Mouse (Mus musculus) E14TG2a.4 (cell line): ENCODE results near the gene Poc1b.

Experiments used
- H3K27me3 ChIP-seq: 2 replicates; pipeline ENCODE4 v1.6.1; 2014; ENCODE audit warnings: low read length, control low read depth; ENCODE audit not compliant: insufficient read depth
- H3K36me3 ChIP-seq: 2 replicates; pipeline ENCODE4 v1.6.1; 2014; ENCODE audit warnings: low read length, control low read depth; ENCODE audit not compliant: insufficient read depth
- H3K4me1 ChIP-seq: replicated peaks from 2 replicates; pipeline ENCODE4 v1.6.1; 2014; ENCODE audit warnings: low read depth, low read length, control low read depth
- H3K4me3 ChIP-seq: replicated peaks from 2 replicates; pipeline ENCODE4 v1.5.1; 2014; ENCODE audit warnings: mild to moderate bottlenecking, low read length
- H3K9me3 ChIP-seq: 2 replicates; pipeline ENCODE4 v1.6.1; 2014; ENCODE audit warnings: low read length, control low read depth
- CTCF ChIP-seq: conservative IDR thresholded peaks from 2 replicates; pipeline ENCODE4 v1.5.1; 2014; ENCODE audit warnings: low read length
- NANOG ChIP-seq: IDR thresholded peaks from 2 replicates; pipeline ENCODE4 v1.6.1; 2014; ENCODE audit warnings: borderline replicate concordance, low read length, mixed read lengths
- POU5F1 ChIP-seq: IDR thresholded peaks from 2 replicates; pipeline ENCODE4 v1.6.1; 2014; ENCODE audit warnings: low read length, borderline replicate concordance

The Poc1b gene

GRCm38 (mm10) chr10:99106703-99107631, at the start of gene Poc1b:
Poc1b (plus strand) TSS chr10:99107036.
- Histone ChIP-seq H3K4me1 (peaks cover 31% of the 10 kb centered on the region), H3K36me3 (peaks cover 15% of the 10 kb centered on the region), H3K27me3 (peaks cover 16% of the 10 kb centered on the region), H3K4me3 (peak within 1 kb of the TSS; percentile 96), H3K9me3 (peaks cover 39% of the 10 kb centered on the region)
- no peak for TF ChIP-seq NANOG
- TF ChIP-seq CTCF: no peak
- TF ChIP-seq POU5F1: no peak

GRCm38 (mm10) chr10:99060588-99060987, 46.2 kb upstream of the Poc1b start:
- no peaks in the 10 kb centered on the region for H3K9me3 ChIP-seq
- H3K4me1 ChIP-seq: no peaks in the 10 kb centered on the region
- no peaks in the 10 kb centered on the region for H3K27me3 ChIP-seq
- TF ChIP-seq POU5F1 (no peak), CTCF (no peak), NANOG (no peak)
- no peak overlapping the region for H3K4me3 ChIP-seq
- no peaks in the 10 kb centered on the region for H3K36me3 ChIP-seq

GRCm38 (mm10) chr10:99061418-99061817, 45.4 kb upstream of the Poc1b start:
- H3K4me3 ChIP-seq: no peak overlapping the region
- no peaks in the 10 kb centered on the region for H3K4me1 ChIP-seq
- no peaks in the 10 kb centered on the region for H3K36me3 ChIP-seq
- H3K9me3 ChIP-seq: no peaks in the 10 kb centered on the region
- H3K27me3 ChIP-seq: no peaks in the 10 kb centered on the region
- TF ChIP-seq POU5F1: no peak
- no peak for TF ChIP-seq NANOG

GRCm38 (mm10) chr10:99062546-99062945, 44.3 kb upstream of the Poc1b start:
- H3K4me3 ChIP-seq: no peak overlapping the region
- no peaks in the 10 kb centered on the region for H3K27me3 ChIP-seq
- H3K36me3 ChIP-seq: no peaks in the 10 kb centered on the region
- TF ChIP-seq POU5F1 (no peak), CTCF (no peak), NANOG (no peak)
- no peaks in the 10 kb centered on the region for H3K4me1 ChIP-seq
- no peaks in the 10 kb centered on the region for H3K9me3 ChIP-seq

GRCm38 (mm10) chr10:99076113-99076895, 30.5 kb upstream of the Poc1b start:
- H3K4me1 ChIP-seq: no peaks in the 10 kb centered on the region
- H3K27me3 ChIP-seq: 0 out of 2 replicates have a peak, but pooled peaks cover 3% of the 10 kb centered on the region
- TF ChIP-seq NANOG (no peak), POU5F1 (no peak), CTCF (no peak)
- no peaks in the 10 kb centered on the region for H3K9me3 ChIP-seq
- no peak overlapping the region for H3K4me3 ChIP-seq
- H3K36me3 ChIP-seq: no peaks in the 10 kb centered on the region

- H3K9me3 ChIP-seq: peaks cover 6% of the 10 kb centered on the region
Measured at GRCm38 (mm10) chr10:99078621-99079020, 28.2 kb upstream of the Poc1b start.

GRCm38 (mm10) chr10:99081569-99081990, 25.3 kb upstream of the Poc1b start:
- Histone ChIP-seq H3K4me3 (no peak overlapping the region), H3K4me1 (no peaks in the 10 kb centered on the region), H3K36me3 (no peaks in the 10 kb centered on the region), H3K27me3 (peaks cover 12% of the 10 kb centered on the region), H3K9me3 (peaks cover 12% of the 10 kb centered on the region)
- TF ChIP-seq POU5F1 (no peak), CTCF (no peak), NANOG (no peak)

More at GRCm38 (mm10) chr10:99078621-99079020, 28.2 kb upstream of the Poc1b start:
- TF ChIP-seq POU5F1 (no peak), NANOG (no peak), CTCF (no peak)
- H3K36me3 ChIP-seq: no peaks in the 10 kb centered on the region
- H3K27me3 ChIP-seq: peaks cover 9% of the 10 kb centered on the region
- no peaks in the 10 kb centered on the region for H3K4me1 ChIP-seq
- no peak overlapping the region for H3K4me3 ChIP-seq

GRCm38 (mm10) chr10:99083431-99084003, 23.3 kb upstream of the Poc1b start:
- Histone ChIP-seq H3K27me3 (peaks cover 17% of the 10 kb centered on the region), H3K4me3 (no peak overlapping the region), H3K4me1 (no peaks in the 10 kb centered on the region), H3K9me3 (peaks cover 12% of the 10 kb centered on the region), H3K36me3 (no peaks in the 10 kb centered on the region)
- TF ChIP-seq NANOG (no peak), POU5F1 (no peak), CTCF (no peak)
